Mouse (Mus musculus): Measurements from ENCODE around the gene Gm17571.

The Gm17571 gene

DNA sequence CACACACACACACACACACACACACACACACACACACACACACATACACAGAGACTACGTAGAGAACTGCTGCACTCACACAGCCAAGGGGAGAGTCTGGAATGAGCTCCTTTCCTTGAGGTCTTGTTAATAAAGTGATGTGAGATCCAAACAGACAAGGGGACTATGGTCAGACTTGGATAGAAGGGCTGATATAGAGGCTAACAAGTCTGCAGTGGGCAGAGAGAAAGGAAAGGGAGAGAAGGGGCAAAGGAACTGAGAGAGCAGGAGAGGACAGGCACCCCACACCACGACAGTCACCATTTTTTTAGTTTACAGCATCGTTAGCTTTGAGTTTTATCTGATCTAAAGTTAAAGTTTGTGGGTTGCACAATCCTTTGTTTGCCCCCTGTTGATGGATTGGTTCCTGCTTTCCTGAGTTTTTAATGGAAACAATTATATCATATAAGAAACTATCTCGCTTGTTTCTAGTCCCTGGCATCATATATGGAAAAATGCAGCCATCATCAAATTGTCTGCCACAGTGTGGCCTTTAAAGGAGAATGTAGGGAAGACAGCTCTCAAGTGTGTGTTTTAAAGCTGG, at the start of gene Gm17571:
Gene Gm17571 (minus strand): TSS at position 51 of the 583 bp plus-strand sequence.
- no peak for DNase-seq (ENCODE audit: low read depth)

DNA sequence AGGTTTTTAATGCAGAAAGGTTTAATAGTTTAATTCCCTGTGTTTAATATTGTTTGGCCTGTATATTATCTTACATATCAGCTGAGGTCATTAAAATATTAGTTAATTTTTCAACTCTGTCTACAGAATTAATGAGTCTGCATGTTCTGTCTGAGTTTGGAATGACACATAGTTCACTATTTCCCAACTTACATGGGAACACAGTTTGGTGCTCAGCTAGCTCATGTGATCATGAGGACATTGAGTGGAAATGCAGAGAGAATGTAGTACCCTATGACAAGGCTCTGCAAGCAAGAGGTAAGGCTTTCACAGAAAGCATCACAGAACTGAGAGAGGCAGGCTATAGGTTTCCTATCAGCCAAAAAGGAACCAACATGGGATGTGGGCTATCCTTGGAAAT, 49.0 kb upstream of the Gm17571 start:
- DNase-seq (ENCODE audit: low read depth), result no peak

DNA sequence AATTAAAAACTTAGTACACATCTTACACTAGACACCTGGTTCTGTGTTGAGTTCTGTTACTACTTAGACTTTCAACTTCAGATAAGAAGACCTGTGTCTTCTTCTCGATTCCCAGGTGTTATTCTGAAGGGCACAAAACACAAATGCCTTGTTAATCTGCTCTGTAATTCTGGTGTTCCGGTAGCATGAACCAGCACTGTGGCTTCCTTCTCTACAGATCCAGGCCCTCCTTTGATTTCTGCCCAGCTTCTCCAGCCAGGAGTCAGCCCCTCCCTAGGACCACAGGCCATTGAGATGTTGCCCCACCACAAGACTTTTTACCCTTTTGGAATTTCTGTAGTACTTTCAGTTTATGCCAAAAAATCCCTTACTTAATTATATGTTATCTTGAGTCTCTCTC, 47.2 kb upstream of the Gm17571 start:
- DNase-seq (ENCODE audit: low read depth), result no peak

DNA sequence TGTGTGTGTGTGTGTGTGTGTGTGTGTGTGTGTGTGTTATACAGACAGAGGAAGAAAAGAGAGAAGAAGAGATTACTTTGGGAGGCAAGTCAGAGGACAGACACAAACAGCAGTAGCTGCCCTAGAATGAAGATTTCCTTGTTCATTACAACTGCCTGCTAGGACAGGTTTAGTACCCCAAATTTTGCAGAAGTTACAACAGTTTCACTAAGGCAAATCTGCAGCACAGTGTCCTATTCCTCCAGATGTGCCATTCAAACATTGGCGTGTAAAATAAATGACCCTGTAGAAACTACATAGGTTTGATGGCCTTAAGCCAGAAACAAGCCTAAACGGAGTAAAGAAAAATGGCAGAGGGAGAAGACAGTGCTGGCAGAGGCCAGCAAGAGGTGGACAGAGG, 46.3 kb upstream of the Gm17571 start:
- DNase-seq (ENCODE audit: low read depth), result no peak

DNA sequence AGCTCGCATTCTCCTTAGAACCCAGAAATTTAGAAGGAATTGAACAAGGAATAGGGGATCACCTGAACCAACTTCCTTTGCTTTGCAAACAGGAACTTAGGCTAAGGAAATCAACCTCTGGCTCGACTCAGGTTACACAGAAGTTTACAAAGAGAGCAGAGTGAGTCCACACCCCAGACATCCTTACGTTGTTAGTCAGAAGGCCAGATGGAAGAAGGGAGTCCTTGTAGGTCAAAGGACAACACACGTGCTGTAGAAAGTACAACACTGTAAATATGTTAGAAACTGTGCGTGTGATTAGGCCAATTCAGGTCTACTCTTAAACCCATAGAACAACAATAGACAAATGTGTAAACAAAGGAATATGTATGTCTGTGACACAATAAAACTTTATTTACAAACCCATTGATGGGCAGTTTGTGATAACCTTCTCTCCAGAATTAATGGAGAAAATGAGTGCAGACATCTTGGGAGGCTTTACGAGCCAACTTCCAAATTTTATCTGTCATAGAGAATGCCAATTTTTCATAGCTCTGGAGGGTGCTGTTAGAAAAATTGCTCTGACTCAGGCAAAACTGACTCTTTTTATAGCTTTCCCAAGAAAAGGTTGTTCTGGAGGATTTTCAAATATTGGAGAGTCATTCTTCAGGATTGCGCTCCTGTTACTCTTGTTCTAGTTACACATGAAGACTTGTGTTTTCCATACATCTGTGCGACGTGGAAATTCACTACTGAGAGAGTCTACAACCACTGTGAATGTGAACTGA, 45.5 kb upstream of the Gm17571 start:
- peak; percentile 71 for DNase-seq (ENCODE audit: low read depth)

DNA sequence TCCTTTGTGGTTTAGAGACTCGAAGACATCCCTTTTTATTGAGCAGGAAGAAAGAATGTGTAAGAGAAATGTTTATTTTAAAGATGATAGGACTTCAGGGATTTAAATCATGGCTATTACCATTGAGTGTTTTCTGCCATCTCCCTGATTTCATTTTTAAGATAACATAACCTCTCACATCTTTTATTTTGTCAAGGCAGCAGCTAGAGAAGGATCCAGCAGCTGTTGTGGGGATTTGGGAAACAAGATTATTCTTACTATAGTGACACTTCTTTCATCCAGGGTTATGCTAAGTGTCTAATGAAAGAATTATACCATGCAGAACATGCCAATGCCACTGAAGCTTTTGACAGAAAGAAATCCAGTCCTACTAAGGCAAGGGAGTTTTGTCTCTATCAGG, 44.6 kb upstream of the Gm17571 start:
- DNase-seq (ENCODE audit: low read depth), result no peak

DNA sequence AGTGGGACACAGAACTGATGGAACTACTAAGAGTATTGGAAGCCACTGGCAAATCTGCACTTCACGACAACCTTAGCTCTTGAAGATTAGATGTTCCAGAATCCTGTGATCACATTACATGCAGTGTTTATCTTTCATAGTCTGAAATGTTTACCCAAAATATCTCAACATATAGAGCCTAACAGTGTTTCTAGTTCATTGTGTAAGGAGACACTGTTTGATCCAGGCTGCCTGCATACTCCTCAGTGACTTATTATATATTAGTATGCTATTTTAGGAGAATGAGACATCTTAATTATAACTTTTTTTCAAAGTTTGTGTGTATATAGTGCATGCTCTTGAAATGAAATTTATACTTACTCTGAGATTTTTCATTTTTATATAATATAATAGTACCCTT, 39.4 kb upstream of the Gm17571 start:
- DNase-seq (ENCODE audit: low read depth), result no peak

DNA sequence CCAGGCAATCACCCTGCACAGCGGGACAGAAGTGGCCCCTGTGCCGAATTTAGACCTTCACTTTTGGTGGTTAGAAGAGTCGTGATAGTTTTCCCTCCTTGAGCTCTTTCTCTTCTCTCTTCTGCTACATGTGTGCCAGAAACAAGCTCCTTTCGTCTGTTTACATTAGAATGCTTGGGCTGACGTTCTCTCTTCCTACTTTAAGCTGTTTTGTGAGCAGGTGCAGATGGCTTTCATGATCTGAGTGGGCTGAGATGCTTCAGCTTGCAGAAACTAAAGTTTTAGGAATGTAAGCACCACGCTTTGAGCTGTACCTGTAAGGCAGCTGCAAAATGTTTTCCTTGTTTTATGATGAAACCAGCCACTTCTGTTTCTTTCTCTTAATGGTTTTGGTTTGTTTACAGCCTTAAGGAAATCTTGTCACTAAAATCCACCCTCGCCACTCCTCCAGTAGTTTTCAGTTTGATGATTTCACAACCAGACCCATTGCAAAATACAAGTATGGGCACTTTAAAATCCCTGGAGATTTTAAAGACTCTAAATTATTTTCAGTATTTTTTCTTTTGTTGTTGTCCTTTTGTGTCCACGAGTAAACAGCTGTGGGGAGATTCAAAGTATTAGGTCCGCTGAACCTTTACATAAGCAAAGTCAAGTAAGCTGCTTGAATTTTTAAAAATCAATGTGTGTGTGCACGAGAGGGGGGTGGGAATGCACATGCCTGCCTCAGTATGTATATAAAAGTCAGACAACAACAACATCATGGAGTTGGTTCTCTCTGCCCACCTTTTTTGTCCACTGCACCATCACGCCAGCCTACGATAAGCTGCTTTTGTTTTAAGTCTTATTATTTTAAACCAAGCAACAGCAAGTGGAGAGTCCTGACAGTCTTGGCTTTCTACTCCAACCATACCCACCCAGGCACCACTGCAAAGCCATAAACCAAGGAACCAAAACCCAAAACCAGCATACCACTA, 38.0 kb upstream of the Gm17571 start:
- DNase-seq (ENCODE audit: low read depth), result peak; percentile 32

DNA sequence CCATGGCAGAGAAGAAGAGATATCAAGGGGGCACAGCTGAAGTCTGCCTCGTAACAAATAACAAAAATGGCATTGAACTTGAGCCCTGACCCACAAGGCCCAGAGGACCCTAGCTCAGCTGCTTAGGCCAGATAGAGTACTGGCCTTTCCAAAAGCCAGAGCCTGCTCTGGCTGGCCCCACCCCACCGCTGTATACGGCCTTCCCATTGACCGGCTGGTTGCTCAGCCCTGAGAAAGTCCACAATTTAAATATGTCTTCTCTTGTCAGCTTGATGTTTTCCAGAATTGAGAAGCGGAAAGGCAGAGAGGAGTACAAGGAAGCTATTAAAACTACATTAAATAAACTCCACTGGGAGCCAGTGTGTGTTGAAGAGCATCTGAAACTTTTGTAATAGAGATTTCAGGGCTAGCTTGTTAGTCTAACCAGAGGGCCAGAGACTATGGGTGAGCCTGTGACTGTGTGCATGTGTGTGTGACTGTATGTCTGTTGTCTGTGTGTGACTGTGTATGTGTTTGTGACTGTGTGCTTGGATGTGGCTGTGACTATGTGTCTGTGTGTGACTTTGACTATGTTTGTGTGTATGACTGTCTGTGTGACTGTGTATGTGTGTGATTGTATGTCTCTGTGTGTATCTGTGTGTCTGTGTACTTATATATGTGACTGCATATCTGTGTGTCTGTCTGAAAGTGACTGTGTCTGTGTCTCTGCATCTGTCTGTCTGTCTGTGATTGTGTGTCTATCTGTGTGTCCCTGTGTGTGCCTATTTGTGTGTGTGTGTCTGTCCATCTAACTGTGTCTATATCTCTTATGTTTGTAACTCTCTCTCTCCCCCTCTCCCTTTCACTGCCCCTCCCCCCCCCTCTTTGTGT, 36.9 kb upstream of the Gm17571 start:
- no peak for DNase-seq (ENCODE audit: low read depth)

DNA sequence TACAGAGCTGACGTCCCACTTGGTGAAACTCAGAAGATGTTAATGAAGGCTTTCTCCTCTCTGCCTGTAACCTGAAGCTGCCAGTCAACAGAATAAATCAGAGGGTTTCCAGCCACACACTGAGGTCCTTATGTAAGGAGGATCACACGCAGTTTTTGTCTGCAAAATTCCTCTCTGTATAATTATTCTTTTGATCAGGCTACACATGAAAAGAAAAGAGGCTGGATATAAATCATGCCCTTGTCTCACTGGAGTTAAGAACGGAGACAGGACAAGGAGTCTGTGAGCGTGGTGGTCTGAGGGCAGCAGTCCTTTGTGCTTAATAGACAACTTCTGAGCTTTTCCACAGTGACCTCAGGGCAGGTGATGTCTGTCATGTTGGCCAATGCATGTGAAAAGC, 32.7 kb upstream of the Gm17571 start:
- no peak for DNase-seq (ENCODE audit: low read depth)

DNA sequence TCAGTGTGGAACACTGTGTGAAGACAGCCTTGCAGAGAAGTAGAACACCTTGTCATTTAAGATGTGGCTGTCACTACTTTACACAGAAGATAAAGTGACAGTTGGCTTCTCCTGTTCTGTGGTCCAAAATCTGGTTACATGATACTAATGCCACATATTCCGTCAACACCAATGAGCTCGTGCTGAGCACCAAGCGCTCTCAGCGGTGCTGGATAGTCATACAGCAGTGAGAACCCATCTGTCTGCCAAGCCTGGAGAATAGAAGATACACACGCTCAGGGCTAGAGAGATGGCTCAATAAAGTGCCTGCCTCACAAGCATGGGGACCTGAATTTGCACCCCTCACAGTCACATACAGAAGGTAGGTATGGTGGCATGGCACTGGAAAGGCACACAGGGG, 28.4 kb upstream of the Gm17571 start:
- no peak for DNase-seq (ENCODE audit: low read depth)

DNA sequence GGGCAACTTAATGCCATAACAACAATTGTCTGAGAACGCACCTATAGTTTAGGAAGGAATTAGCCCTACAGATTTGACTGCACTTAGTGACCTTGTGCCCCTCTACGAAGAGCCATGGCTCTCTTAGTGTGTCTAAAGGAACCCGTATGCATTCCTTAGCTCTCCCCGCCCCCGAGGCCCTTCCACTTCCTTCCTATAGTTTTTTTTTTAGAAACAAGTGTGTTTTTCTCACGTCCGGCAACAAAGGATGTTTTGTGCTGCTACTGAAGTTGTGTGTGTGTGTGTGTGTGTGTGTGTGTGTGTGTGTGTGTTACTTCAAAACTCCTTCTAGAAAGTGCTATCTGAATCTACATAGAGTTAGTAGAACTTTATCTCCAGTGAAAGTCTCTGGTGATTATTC, 23.5 kb upstream of the Gm17571 start:
- DNase-seq (ENCODE audit: low read depth), result no peak

DNA sequence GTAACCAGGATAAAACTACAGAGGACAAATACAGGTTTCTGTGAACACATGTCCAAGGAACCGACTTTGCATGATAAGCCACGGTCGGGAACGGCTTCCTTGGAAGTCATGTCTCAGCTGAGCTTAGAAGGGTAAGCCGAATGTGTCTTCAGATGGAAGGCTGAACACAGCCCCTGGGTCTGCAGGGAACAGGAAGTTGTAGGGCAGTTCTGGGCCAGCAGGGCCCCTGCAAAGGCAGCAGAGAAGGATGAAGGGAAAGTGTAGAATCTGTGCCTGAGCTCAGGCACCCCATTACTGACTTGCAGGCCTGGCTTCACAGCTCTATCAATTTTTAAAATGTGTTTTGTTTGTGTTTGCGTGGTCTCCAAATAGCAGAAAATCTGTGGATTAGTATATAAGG, 22.2 kb upstream of the Gm17571 start:
- no peak for DNase-seq (ENCODE audit: low read depth)

DNA sequence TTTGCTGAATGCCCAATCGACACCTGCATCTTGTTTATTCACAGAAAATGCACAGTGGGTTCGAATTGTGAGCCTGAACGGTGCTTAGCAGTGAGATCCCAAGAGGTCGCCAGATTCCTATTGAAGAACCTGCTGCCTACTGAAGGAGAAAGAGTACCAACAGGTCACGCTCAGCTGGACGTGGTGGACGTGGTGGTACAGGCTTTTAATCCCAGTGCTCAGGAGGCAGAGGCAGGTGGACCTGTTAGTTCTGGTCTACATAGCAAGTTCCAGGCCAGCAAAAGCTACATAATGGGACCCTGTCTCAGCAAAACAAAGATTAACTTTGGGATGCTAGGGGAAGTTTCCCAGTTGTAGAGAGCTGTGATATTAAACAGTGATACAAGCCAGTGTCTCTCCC, 21.2 kb upstream of the Gm17571 start:
- DNase-seq (ENCODE audit: low read depth), result no peak

DNA sequence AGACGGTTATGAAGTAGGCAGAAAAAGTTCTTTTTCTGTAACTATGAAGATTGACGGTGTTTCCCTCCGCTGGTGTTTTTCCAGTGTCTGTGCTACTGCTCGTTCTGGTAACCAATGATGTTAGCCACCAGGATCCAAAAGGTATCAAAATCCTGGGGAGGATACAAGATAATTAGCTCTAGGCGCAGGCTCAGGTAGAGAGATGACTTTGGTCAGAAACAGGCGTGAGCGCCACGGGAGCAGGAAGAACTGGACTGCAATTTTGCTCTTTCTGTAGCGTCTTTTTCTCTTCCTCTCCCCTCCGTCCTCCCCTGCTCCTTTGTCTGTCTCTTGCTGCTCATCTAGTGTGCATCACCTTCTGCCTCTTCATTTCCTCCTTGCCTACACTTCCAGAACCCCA, 20.3 kb upstream of the Gm17571 start:
- no peak for DNase-seq (ENCODE audit: low read depth)

DNA sequence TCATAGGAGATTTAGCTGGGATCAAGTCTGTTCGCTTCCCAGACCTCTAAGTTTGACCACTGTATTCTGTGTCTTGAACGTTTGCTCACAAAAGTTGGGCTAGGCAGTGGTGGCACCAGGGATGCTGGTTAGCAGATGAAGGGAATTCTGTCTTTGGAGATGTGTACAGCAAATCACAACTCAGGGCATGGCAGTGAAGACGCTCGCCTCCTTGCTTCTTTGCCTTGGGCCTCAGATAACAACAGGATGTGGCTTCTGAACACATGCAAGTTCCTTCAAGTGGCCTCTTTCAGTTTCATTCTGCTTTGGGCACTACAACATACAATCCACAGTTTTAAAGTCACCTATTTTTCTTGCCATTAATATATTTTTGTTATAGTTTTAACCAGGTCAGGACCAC, 19.8 kb upstream of the Gm17571 start:
- no peak for DNase-seq (ENCODE audit: low read depth)

DNA sequence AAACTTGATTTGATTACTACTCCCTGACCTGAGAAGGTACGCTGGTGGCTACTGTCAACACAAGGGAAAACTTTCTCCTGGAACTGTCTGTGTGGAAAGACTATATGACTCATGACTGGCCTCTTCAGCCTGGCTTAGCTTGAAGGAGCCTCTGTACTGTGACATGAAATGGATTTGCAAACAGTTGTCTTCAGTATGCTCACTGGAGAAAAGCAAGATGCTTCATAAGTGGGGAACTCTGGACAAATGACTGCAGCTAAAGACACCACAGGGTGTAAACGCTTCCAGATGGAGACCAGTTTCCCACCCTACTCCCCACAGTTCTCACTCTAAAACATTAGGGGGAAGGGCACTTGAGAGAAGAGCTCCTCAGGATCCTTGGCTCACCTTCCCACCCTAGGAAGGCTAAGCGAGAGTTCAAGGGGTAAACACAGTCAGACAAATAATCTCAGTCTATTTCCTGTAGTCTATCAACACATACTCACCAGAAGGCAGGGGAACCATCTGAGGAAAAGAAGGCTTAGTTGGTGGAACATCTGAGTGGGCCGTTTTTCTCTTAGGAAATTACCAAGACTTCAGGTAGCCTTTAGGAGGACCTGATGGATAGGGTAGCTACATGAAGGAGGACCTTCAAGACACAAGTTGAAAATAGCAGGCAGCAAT, 18.9 kb upstream of the Gm17571 start:
- no peak for DNase-seq (ENCODE audit: low read depth)

DNA sequence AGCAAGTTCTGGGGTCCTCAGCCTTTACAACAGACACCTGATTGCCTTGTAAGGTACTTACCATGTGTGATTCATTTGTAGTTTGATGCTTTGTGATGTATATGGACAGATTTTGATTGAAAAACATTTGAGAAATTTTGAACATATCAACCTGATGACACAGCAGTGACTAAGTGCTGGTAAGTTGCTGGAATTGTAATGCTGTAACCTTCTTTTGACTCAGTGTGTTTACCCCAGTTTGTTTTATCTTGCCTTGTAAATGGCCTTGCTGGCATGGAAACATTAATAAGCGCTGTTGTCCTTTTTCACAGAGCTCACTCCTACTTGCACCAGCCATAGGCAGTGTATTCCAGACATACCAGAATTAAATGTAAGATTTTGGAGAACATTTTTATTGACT, 14.4 kb upstream of the Gm17571 start:
- DNase-seq (ENCODE audit: low read depth), result peak; percentile 53

DNA sequence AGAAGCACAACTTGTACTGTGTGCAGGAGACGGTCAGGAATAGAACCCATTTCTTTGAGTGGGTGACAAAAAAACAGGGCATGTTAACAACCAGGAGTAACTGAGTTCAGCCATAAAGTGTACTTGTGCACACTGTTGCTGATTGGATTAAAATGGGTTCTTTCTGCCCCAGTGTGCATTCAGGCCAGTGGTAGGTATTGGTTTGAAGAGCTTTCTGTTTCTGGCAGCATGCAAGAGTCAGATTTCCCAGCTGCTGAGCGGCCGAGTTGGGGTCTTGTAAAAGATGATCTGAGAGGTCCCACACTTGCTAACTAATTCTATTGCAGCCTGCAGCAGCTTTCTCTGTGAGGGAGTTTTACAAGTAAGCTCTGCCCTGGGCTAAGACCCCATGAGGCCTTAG, 13.5 kb upstream of the Gm17571 start:
- DNase-seq (ENCODE audit: low read depth), result no peak

DNA sequence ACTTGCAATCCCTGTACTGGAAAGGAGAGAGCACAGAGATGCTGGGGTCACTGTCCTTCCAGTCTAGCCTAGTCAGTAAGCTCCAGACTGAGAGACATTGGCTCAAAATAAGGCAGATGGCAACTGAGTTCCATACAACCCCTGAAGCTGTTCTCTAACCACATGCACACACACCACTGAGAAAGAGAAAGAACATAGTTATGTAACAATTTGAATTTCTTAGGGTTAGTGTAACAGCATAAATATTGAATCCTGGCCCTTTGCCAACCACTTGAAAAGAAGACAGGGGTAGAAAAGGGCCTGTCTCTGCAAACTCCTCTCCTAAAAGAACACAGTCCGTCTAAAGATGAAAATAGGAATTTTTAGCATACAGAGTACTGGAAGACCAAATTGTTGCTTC, 12.8 kb upstream of the Gm17571 start:
- peak; percentile 28 for DNase-seq (ENCODE audit: low read depth)

DNA sequence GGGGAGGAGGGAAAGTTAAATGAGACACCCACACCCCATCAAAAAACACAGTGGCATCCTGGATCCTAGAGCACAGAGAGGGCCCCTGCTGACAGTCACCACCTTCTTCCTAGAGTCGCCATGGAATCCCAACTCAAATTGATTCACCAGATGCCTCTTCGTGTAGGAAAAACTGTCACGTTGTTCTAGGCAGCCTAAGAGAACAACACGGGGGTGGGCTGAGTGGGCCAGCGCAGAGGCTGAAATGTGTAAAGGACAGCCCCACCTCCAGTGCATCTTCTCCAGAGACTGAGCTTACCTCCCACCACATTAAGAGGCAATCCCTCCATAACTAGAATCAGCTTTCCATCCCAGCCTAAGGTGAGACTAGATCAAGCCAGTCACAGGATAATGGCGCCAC, 11.2 kb upstream of the Gm17571 start:
- no peak for DNase-seq (ENCODE audit: low read depth)
